10 mouse cellular contexts compared by ENCODE assay signal in the genomic region with DNA sequence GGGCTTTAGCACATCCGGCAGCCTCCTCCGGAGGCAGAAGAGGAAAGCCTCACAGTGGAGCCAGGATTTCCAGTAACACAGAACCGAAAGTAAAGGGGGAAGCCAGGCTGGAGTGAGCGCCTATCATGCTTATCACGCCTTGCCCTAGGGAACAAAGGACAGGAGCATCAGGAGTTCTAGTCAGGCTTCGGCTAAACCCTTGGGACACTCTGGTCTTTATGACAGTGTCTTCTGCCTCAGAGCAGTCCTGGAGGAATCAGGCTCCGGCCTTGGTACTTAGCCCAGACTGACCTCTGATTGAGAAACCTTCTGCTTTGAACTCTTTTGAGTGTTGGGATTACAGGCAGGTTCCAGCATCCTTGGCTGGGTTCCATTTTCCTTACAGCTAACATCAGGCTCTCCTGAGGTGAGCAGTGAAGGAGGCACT. TPM values are rescaled to one million over a fixed set of nuclear protein-coding genes. Genes with fewer than 3 reads are reported as not detected.
DNase-seq lines count a peak whose midpoint lies in the region; ATAC-seq and TF ChIP-seq lines count a peak whose summit lies in the region.
"Had no signal": no experiment of that assay in that cellular context is flagged by ENCODE, and none has a peak within 500 bp of the region (broad histone marks: within the 10 kb centered on the region; RNA-seq: fewer than 3 reads in every experiment).

No protein-coding gene starts in this region.

- H3K4me2 ChIP-seq in kidney, postnatal 0 days (ENCODE audit: low read length), result no peak overlapping the region
- H3K4me2 ChIP-seq: embryonic facial prominence, embryonic 15.5 days had no signal

- H3K4me3 ChIP-seq in kidney, postnatal 0 days (replicated peaks; ENCODE audit: low read depth, low read length), result no peak overlapping the region
- H3K4me3 ChIP-seq: embryonic facial prominence, embryonic 15.5 days had no signal

- ATAC-seq in kidney, postnatal 0 days (replicated peaks; ENCODE audit: low FRiP score, low read depth), result no peak
- ATAC-seq in megakaryocyte, adult 5-6 weeks (ENCODE audit: poor library complexity, severe bottlenecking), result peak; percentile 57
- ATAC-seq in frontal cortex, adult (ENCODE audit: low TSS enrichment), result no peak
- ATAC-seq: Patski had no signal

- no peak overlapping the region for H3K9ac ChIP-seq in kidney, postnatal 0 days (ENCODE audit: low read depth, low read length)
- H3K9ac ChIP-seq: embryonic facial prominence, embryonic 15.5 days had no signal

- no peak for DNase-seq in kidney, postnatal 0 days (ENCODE audit: low spot score)
- DNase-seq in kidney, postnatal 4 days, result no peak
- peak; percentile 31 for DNase-seq in fat pad, adult 2 months (ENCODE audit: extremely low read depth, low read depth, low spot score)
- peak; percentile 46 to 52 for DNase-seq in kidney, postnatal 36 days
- DNase-seq in left cerebral cortex, adult 18-20 months (ENCODE audit: low spot score in 2 of 2), result no peak
- DNase-seq: cerebellum, adult 8-10 months had no signal

- 0 out of 2 replicates have a peak overlapping the region, but pooled peaks have one; percentile 34 for H3K27ac ChIP-seq in kidney, postnatal 0 days
- H3K27ac ChIP-seq: embryonic facial prominence, embryonic 15.5 days had no signal

- WGBS in kidney, postnatal 0 days, result 54% methylated on average over 7 of the region's 7 CpGs

- H3K9me3 ChIP-seq in kidney, postnatal 0 days (replicated peaks; ENCODE audit: low read length), result no peaks in the 10 kb centered on the region
- H3K9me3 ChIP-seq: embryonic facial prominence, embryonic 15.5 days had no signal

- H3K4me1 ChIP-seq in kidney, postnatal 0 days (replicated peaks; ENCODE audit: insufficient read depth, low read length), result peaks cover 17% of the 10 kb centered on the region

- TF ChIP-seq CTCF in kidney, postnatal 0 days (IDR thresholded peaks at IDR 0.05; ENCODE audit: low read depth), result no peak

- H3K27me3 ChIP-seq in kidney, postnatal 0 days (ENCODE audit: insufficient read depth, low read length), result no peaks in the 10 kb centered on the region
- H3K27me3 ChIP-seq: embryonic facial prominence, embryonic 15.5 days; Patski had no signal

- no peaks in the 10 kb centered on the region for H3K36me3 ChIP-seq in kidney, postnatal 0 days (ENCODE audit: insufficient read depth, low read length)
- H3K36me3 ChIP-seq: embryonic facial prominence, embryonic 15.5 days had no signal

RNA-seq across cellular contexts. Expression of gene Pim1, which starts 48.4 kb away (rescaled TPM):
- 21.3 and 21.6 TPM in 2 replicates for polyA plus RNA-seq in kidney, postnatal 0 days (2015; fragmentation: Nextera tagmentation; extraction: Ambion mirVana)
- 65.2 and 66.9 TPM in 2 replicates for total RNA-seq in megakaryocyte, adult 5-6 weeks (2015)
- total RNA-seq in megakaryocyte, adult 5-6 weeks (2017), result 155 and 168 TPM in 2 replicates
- total RNA-seq in left cerebral cortex, adult 18-20 months (2021), result 10 to 100 TPM in 1 of 2 experiments, 1 to 10 TPM in 1; 6.9 to 16.9 TPM

Comparison
In these comparisons a context has a peak if more than half of its experiments do, and no peak if none do; other contexts are left out.
1. DNase-seq: peak in fat pad, adult 2 months (single experiment) and kidney, postnatal 36 days (2 of 2); none in kidney, postnatal 0 days (single experiment), kidney, postnatal 4 days (0 of 2) and left cerebral cortex, adult 18-20 months (0 of 2).